Mouse (Mus musculus): ENCODE results near the gene Igsf21. TPM values are rescaled to one million over a fixed set of nuclear protein-coding genes. Genes with fewer than 3 reads are reported as not detected.

The Igsf21 gene
- total RNA-seq, 2 experiments from 2014 or later = 39.1 to 41.4 TPM

DNA sequence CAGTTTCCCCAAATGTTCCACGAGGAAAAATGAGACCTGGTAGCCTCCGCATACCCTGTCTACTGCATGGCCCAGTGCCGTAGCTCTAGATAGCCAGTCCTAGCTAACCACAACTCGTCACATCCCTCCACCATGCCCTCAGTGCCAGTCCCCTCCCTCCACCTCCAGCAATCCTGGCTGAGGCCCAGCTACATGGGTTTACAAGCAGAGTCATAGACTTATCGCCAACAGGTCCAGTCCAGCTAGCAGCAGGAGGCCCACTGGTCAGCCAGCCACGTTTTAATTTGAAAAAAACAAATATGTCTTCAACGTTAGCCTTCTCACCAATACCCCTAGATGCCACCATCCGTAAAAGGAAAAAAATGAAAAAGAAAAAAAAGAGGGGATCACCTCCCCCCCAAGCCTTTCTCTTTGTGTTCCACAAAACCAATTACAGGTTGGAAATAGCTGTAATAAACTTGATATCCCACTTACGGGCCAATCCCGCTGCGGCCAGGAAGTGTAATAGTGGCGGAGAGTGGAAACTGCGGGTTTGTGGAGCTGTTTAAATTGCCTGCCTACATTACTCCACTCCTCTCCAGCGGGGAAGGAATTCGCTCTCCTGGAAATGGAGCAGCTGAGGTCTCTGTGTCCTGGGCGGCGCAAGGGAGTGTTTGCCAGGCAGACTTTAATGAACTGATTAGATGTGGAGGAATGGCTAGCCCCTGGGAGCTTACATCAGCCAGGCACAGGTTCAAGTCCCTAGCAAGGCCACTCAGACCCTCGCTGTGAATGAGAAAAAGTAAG lies 132.7 kb downstream of the Igsf21 start:
- Histone ChIP-seq H3K4me3 (no peak overlapping the region), H3K27ac (no peak overlapping the region)
- no peak for DNase-seq (ENCODE audit: low spot score in 2 of 2)
- no peak for TF ChIP-seq CTCF (conservative IDR thresholded peaks at IDR 0.05)

DNA sequence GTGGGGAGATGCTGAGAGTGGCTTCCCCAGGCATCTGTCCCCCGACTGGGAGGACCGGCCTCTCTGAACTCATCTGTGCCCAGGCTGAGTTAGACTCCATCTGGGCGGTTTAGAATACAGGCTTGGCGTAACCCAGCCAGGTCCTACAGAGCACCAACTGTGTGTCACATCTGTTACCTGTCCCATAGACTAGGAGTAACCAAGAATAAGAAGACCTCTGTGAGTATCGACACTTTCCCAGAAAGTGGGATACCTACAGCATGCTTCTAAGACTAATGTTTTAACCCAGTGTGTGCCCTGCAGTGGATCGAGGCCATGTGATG lies 137.0 kb downstream of the Igsf21 start:
- DNase-seq (ENCODE audit: low spot score in 2 of 2) = no peak

DNA sequence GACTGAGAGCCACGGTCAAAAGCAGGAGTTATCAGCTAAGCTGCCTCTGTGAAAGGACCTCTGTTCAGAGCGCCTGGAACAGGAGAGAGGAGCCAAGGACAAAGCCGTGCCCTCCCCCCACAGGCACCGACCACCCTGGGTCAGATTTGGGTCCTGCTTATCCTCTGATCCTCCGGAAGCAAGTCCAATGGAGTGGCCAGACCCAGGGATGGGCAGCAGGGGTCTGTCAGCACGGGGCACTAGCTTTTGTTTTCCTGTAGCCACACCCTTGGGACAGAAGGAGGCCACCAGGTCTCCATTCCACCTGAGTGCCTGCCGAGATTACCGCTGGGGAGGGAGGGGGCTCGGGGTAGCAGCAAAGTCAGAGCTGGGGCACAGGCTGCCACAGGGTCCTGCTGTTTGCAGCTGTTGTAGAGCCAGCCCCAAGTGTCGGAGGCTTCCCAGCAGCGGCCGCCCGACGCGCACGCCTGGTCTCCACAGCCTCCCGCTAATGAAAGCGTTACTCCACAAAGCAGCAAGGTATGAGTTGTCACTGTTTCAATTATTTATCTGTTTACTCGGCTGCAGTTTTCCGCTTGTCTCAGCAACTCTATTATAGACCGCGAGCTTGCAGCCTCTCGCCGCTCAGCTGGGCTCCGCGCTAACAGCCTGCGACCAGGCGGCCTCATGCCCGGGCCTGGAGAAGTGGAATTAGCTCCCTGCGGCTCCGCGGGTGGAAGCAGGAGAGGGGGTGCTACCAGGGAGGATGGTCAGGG lies 137.5 kb downstream of the Igsf21 start:
- Histone ChIP-seq H3K27ac (no peak overlapping the region), H3K4me3 (peak overlapping the region; percentile 26; the same call in 1 of the 2 replicates)
- DNase-seq (ENCODE audit: low spot score in 2 of 2) = no peak
- TF ChIP-seq CTCF (conservative IDR thresholded peaks at IDR 0.05) = no peak

More for the DNA sequence above, 137.0 kb downstream of the Igsf21 start:
- no peak for TF ChIP-seq CTCF (conservative IDR thresholded peaks at IDR 0.05)
- Histone ChIP-seq H3K4me3 (peak overlapping the region; percentile 26; the same call in 1 of the 2 replicates), H3K27ac (no peak overlapping the region)

DNA sequence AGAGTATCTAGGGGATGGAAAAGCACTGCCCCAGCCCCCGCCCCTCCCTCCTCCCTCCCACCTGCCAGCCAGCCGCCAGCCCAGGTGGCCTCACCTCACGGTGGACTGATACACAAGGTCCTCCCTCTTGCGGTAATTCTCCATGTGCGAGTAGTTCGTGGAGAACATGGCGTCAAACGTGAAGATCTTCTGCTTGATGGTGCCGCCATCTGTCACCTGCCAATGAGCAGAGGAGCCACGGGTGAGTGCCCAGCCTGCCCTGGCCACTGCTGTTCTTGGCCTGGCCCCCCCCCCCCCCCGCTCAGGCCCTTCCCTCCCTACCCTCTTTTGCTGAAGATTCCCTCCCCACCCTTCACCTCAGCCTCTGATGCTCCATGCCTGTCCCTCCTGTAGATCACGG lies 139.4 kb downstream of the Igsf21 start:
- Histone ChIP-seq H3K4me3 (no peak overlapping the region), H3K27ac (no peak overlapping the region)
- TF ChIP-seq CTCF (conservative IDR thresholded peaks at IDR 0.05) = no peak
- DNase-seq (ENCODE audit: low spot score in 2 of 2) = no peak

DNA sequence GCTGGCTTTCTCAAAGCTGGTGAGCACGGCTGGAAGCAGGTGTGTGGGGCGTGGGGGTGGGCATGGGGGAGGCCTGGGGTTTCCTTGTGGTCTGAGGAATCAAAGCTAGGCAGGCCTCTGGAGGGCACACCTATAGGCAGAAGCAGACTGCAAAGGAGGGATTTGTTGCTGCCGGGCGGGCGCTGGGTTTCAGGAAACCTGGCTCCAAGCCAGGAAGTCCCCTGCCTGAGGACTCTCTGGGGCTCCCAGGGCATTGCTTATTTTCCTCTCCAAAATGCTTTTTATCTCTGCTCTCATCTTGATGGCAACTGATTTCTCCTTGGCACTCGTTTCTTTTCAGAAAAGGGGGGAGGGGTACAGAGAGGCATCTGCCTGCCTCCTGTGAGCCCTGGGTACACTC lies 141.8 kb downstream of the Igsf21 start:
- no peak for DNase-seq (ENCODE audit: low spot score in 2 of 2)
- no peak overlapping the region for H3K27ac ChIP-seq
- no peak overlapping the region for H3K4me3 ChIP-seq
- TF ChIP-seq CTCF (conservative IDR thresholded peaks at IDR 0.05) = no peak

DNA sequence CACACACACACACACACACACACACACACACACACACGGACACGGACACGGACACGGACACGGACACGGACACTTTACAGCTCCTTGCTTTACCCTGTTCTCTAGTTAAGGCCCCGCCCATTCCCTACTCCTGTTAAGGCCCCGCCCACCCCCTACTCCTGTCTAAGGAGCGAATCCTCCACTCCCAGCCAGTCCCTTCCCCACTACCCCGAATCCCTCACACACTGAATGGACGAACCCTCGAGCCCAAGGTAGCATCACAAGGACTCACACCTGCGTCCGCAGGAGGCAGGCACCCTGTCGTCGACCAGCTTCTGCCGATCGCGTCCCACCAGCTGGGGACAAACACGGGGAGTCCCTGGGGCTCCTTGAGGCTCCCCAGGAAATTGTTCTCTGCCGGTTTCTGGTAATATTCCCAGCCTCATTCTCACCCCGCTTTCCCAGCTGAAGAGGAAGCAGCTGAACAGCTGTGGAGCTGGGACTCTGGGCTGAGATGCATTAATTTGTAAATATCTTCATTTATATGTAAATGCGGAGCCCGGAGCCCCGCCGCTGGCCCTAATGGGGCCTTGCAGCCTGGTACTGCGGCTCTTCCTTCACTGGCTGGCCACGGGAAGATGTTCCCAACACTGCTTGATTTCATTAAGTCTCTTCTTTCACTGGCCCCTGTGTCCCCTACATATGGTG lies 143.1 kb downstream of the Igsf21 start:
- H3K27ac ChIP-seq = 0 out of 2 replicates have a peak overlapping the region, but pooled peaks have one; percentile 44
- TF ChIP-seq CTCF (conservative IDR thresholded peaks at IDR 0.05) = no peak

DNA sequence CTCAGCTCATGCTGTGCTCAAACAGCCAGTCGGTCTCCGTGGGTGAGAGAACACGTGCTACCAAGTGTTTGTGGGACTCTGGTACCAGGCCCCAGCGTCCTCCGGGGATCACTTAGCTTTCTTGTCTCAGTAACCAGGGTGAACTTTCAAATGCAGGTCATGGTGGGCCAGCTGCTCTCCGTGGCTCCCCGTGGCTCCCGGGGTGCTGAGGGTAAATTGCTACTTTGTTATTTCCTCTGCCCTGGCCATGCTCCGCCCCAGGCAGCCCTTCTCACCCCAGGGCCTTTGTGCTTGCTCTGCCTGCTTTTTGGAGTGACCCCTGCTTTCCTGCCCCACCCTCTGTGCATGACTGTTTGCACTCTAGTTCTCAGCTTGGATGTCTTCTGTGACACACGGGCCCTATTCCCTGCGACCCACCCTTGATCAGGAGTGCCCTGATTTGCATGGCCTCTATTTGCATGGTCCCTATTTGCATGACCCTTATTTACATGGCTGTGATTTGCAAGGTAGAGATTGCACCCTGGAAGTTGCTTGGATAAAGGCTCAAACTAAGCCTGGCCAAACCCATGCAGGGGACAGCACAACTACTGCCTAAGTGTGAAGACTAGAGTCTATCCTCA lies 143.9 kb downstream of the Igsf21 start:
- DNase-seq (ENCODE audit: low spot score in 2 of 2) = no peak
- TF ChIP-seq CTCF (conservative IDR thresholded peaks at IDR 0.05) = no peak
- Histone ChIP-seq H3K4me3 (no peak overlapping the region), H3K27ac (no peak overlapping the region)

More for the DNA sequence above, 143.1 kb downstream of the Igsf21 start:
- peak in 1 of 2 experiments; percentile 20 for DNase-seq (ENCODE audit: low spot score in 2 of 2)
- H3K4me3 ChIP-seq = peak overlapping the region; percentile 27; the same call in 1 of the 2 replicates

DNA sequence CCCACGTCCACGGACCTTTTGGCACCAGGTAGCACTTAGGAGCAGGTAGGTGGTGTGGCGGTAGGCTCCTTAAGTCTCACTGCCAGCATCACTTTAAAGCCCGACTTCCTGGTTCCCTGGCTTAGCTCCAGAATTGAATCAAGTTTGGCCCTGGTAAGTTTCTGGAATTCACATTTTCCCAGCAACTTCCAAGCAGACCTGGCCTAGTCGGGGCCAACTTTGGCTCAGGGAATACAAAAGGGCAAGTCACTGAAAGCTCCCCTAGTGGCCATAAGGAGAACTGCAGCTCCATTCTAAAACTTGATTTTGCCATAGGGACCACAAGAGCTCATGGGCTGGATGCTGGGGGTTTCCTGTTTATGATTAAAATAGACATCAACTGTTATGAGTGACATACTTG lies 145.5 kb downstream of the Igsf21 start:
- DNase-seq (ENCODE audit: low spot score in 2 of 2) = peak in 1 of 2 experiments; percentile 33
- Histone ChIP-seq H3K27ac (no peak overlapping the region), H3K4me3 (no peak overlapping the region)
- peak; percentile 96 for TF ChIP-seq CTCF (conservative IDR thresholded peaks at IDR 0.05)

DNA sequence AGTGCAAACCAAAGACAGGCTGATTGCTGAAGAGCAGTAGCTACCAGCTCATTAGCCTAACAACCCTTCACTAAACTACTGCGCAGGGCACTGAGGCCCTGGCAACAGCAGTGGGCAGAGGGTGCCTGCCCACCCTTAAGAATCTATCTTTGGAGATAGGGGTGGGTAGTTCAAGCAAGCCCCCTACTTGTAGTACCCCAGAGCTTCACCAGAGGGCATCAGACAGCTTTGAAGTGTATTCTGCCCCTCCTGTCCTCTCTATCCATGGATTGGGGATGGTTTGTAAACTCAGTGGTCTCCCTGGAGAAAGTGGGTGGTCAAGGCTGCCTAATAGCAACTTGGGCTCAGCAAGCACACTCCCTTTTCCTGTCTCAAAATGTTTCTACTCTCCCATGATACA lies 146.4 kb downstream of the Igsf21 start:
- Histone ChIP-seq H3K27ac (peak overlapping the region; percentile 63), H3K4me3 (no peak overlapping the region)
- peak; percentile 84 for TF ChIP-seq CTCF (conservative IDR thresholded peaks at IDR 0.05)
- peak; percentile 37 to 68 for DNase-seq (ENCODE audit: low spot score in 2 of 2)

DNA sequence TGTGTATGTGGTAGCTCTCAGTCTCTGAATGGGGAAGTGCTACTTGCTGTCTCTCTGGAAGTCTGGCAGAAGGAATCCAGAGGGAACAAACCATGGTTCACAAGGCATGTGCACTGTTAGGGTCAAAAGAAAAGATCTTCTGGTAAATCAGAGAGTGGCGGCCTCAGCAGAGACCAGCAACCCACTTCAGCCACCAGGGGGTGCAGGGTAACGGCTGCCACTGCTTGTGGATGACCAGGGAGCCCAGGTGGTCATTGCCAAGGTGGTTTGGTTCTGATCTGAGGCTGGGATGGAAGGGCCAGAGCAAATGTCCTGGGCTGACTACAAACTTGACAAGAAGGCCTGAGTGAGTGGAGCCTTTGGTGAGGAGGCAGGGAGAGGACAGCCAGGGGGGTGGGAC lies 150.3 kb downstream of the Igsf21 start:
- no peak for DNase-seq (ENCODE audit: low spot score in 2 of 2)
- TF ChIP-seq CTCF (conservative IDR thresholded peaks at IDR 0.05) = peak; percentile 53
- no peak overlapping the region for H3K27ac ChIP-seq
- no peak overlapping the region for H3K4me3 ChIP-seq

DNA sequence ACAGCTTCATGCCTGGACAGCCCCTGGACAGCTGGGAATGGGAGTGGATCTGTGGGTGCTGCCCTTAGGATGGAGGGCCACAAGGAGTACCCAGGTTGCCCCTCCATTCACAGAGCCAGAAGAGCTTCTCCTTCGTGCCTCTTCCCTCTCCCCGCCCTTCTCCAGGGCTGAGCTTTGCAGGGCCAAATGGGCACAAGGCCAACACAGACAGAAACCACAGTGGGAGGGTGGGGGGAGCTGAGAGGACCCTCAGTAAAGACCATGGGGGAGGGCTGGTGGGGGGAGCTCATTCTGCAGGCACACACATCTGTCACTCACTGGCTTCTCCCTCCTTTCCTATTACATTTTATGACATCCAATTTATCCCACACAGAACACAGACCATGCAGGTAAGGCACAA lies 151.7 kb downstream of the Igsf21 start:
- H3K27ac ChIP-seq = no peak overlapping the region
- DNase-seq (ENCODE audit: low spot score in 2 of 2) = no peak
- no peak overlapping the region for H3K4me3 ChIP-seq
- no peak for TF ChIP-seq CTCF (conservative IDR thresholded peaks at IDR 0.05)

DNA sequence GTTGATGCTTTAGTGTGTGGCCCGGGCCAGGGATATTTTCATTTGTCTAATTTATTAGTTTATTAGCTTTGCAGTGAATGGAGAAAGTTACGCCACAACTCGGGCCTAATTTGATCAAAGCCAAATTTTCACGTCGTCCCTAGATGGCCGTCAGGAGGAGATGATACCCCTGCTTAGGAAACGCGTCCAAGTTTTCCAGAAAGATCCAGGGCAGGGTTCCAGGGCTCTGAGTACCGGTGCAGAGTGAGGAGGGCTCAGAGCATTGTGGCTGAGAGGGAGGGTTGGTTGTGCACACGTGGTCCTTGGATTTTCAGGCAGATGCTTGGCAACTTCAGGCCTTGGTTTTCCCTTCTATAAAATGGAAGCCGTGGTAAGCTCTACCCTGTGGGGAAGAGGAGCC lies 154.2 kb downstream of the Igsf21 start:
- no peak for DNase-seq (ENCODE audit: low spot score in 2 of 2)
- no peak for TF ChIP-seq CTCF (conservative IDR thresholded peaks at IDR 0.05)
- no peak overlapping the region for H3K27ac ChIP-seq

DNA sequence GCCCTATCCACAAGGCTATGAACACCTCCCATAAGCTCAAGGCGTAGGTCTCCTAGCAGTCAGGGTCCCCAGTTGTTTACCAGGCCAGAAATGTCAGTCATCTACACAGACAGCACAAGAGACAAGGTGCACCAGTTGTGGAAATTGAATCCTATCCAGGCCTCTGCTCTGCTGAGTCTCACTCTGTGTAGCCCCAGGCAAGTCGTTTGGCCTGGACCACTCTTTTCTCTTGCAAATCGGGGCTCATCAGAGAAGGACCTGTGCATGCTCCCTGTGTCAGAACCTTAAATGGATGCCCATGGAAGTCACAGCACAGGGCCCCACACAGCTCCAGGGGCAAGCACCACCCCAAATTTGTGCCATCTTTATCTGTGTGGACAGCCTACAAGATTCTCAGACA lies 154.9 kb downstream of the Igsf21 start:
- no peak overlapping the region for H3K4me3 ChIP-seq
- DNase-seq (ENCODE audit: low spot score in 2 of 2) = no peak
- no peak for TF ChIP-seq CTCF (conservative IDR thresholded peaks at IDR 0.05)
- H3K27ac ChIP-seq = no peak overlapping the region

More for the DNA sequence above, 154.2 kb downstream of the Igsf21 start:
- H3K4me3 ChIP-seq = no peak overlapping the region
